Mouse (Mus musculus) small intestine, adult 2 months (tissue): ENCODE results near the gene Noct.

Experiments used
- CTCF ChIP-seq: fragments of 200-500 bp; IDR thresholded peaks from 2 replicates; pipeline ENCODE4 v1.5.1; 2012; ENCODE audit warnings: low read depth, mild to moderate bottlenecking, control low read depth, inconsistent platforms, low read length, moderate library complexity, mixed read lengths; ENCODE audit not compliant: insufficient replicate concordance, insufficient read length; ENCODE audit errors: extremely low read depth
- POLR2A ChIP-seq: fragments of 200-500 bp; IDR thresholded peaks from 2 replicates; pipeline ENCODE4 v1.6.1; 2012; ENCODE audit warnings: low read depth, mild to moderate bottlenecking, control low read depth, inconsistent platforms, low read length, moderate library complexity

- TF ChIP-seq CTCF, result no peak
- no peak for TF ChIP-seq POLR2A
Measured at GRCm38 (mm10) chr3:51226601-51227000, 2.4 kb downstream of the Noct start.
